Mouse (Mus musculus) small intestine, adult 2 months (tissue): ENCODE data around the gene Ap3d1.

Experiments
- CTCF ChIP-seq: fragments of 200-500 bp; IDR thresholded peaks from 2 replicates; pipeline ENCODE4 v1.5.1; 2012; ENCODE audit warnings: low read depth, mild to moderate bottlenecking, control low read depth, inconsistent platforms, low read length, moderate library complexity, mixed read lengths; ENCODE audit not compliant: insufficient replicate concordance, insufficient read length; ENCODE audit errors: extremely low read depth
- POLR2A ChIP-seq: fragments of 200-500 bp; IDR thresholded peaks from 2 replicates; pipeline ENCODE4 v1.6.1; 2012; ENCODE audit warnings: low read depth, mild to moderate bottlenecking, control low read depth, inconsistent platforms, low read length, moderate library complexity

- no peak for TF ChIP-seq POLR2A
- TF ChIP-seq CTCF, result no peak
Observed at GRCm38 (mm10) chr10:80668614-80669013, 73.5 kb downstream of the Ap3d1 start.
